Mouse (Mus musculus) induced T-regulatory cell, adult 2 months (primary cell): Measurements from ENCODE around the gene Nkapl.
"Not testable (repeated sequence)": the region's sequence is repeated elsewhere in the genome, so short reads cannot be mapped to it uniquely, and the experiment has no call there.

ENCODE experiments used
- DNase-seq: peaks from one replicate; pipeline ENCODE4 v3.0.0-alpha.2; 2012; ENCODE audit warnings: low read depth

Gene Nkapl

GRCm38 (mm10) chr13:21468061-21469019 is at the start of gene Nkapl:
TSS of gene Nkapl (minus strand) at chr13:21468509.
- DNase-seq = peak; percentile 89

DNA sequence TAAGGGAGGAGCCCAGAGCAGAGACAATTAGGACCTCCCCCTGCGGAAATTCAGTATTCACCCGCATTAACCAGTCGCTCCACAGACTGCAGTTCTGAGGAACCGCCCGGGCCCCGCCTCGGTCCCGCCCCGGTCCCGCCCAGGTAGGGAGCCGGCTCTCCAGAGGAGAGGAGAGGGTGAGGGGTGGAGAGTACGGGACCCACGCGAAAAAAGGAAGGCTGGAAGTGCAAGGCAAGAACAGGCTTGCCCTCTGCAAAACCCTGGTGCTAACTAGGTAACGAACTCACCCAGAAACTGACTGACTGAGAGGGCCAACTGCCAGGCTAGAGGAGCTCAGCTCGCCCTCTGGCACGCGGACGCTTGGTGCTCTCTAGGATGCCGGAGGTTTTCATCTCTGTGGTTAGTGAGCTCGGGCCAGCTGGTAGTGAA is 37.9 kb upstream of the Nkapl start:
- DNase-seq = peak; percentile 92

DNA sequence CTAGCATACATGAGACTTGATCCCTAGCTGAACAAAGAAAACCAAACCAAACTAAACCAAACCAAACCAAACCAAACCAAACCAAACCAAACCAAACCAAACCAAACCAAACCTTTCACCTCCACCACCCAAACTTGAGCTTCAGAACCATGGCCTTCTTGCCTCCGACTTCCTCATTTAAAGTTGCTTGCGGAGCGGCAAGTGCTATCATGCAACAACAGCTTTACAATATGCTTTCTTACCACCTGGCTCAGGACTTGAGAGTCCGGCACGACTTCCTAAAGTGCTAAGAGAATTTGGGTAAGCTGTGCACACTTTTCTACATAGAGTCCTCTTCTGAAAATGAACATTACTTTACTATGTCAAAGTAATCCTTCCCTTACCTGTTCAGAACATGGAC is 34.0 kb upstream of the Nkapl start:
- DNase-seq = no peak

DNA sequence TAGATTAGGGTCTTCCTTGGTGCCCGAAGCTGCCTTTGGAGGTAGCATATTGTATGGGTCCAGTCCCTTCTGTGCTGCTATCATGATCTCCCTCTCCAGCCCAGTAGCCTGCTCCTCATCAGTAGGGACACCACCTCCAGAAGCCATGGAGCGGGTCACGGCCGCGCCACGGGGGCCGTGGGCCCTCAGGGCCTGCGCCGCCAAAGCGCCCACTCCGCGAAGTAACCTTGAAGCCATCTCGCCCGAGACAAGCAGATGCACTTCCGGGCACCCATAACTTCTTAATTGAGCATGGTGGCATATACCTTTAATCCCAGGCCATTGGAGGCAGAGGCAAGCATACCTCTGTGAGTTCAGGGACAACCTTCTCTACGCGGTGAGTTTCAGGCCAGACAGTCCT is 32.9 kb upstream of the Nkapl start, which contains the start of gene Gm11273:
Gene Gm11273 (minus strand): TSS at position 237 of the 400 bp plus-strand sequence.
- DNase-seq = not testable (repeated sequence)

DNA sequence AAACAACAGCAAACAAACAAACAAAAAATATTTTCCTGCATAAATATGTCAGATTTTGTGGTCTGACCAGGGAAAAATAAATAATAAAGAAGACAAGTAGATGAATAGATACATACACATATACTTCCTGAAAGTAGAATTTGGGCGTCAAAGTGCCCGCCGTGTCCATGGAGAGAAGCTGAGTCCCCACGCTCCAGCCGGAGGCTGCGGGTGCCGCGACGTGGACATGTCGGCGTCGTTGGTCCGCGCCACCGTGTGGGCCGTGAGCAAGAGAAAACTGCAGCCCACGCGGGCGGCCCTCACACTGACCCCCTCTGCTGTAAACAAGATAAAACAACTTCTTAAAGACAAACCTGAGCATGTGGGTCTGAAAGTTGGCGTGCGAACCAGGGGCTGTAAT is 26.8 kb upstream of the Nkapl start, which contains the start of gene AK157302:
Gene AK157302 (plus strand): TSS at position 144 of the 400 bp plus-strand sequence.
- no peak for DNase-seq

- DNase-seq = no peak
Observed at GRCm38 (mm10) chr13:21492847-21493246, 24.5 kb upstream of the Nkapl start.

DNA sequence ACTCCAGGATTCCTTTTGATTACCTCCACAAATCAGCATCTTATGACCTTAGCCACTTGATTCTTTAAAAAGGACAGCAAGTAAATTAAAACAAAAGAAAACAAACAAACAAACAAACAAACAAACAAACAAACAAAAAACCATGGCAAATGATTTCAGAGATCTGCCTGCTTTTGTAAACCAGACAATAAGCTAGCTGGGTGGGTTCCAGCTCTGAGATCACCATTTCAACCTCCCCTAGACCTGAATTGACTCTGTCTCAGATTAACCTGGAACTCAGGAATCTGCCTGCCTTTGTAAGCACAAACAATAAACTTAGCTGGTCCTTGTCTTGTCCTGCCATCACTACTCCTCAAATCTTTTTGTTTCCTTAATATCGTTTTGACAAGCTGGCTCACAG is 18.6 kb upstream of the Nkapl start:
- DNase-seq = no peak

GRCm38 (mm10) chr13:21478759-21479670 is 10.7 kb upstream of the Nkapl start, which contains the start of the genes Zkscan4 and Gm10065:
TSS of gene Zkscan4 (plus strand) at chr13:21478907.
TSS of gene Gm10065 (minus strand) at chr13:21479441.
- DNase-seq = not testable (repeated sequence)

- no peak for DNase-seq
Observed at GRCm38 (mm10) chr13:21472427-21472826, 4.1 kb upstream of the Nkapl start.

DNA sequence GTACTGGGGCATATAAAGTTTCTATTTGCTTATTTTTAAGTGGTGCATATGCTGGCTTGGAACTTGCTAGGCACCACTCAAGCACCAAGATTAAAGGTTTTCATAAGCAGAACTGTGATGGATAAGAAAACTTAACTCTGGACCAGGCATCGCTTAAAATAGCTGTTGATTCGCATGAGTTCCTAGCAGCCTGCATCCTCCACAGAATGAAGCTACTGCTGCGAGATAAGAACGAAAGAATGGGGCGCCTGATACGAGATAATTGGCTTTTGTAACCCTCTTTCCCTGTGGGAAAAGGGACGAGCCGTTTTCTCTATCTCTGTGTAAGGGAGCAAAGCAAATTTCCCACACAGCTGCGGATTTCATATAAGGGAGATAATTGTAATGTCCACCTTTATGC is 788 bp upstream of the Nkapl start:
- peak; percentile 9 for DNase-seq

DNA sequence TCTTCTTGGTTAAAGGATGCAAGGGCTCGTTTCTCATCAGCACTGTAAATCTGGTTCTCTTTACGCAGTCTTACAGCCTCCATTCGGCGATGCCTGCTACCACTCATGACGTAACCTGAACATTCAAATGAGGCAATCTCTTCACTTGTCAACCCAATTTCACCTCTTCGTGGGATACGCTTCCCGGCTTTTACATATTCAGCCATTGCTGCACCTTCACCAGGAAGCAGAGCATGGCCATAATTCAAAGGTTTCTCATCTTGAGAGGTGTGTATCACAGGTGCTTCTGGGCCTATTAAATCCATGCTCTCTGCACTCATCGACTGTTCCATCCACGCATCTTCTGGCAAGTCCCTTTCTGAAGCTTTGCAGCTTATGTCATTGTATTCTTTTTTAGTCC is 973 bp downstream of the Nkapl start:
- DNase-seq = no peak

GRCm38 (mm10) chr13:21462516-21462915 is 5.8 kb downstream of the Nkapl start:
- DNase-seq = not testable (repeated sequence)

DNA sequence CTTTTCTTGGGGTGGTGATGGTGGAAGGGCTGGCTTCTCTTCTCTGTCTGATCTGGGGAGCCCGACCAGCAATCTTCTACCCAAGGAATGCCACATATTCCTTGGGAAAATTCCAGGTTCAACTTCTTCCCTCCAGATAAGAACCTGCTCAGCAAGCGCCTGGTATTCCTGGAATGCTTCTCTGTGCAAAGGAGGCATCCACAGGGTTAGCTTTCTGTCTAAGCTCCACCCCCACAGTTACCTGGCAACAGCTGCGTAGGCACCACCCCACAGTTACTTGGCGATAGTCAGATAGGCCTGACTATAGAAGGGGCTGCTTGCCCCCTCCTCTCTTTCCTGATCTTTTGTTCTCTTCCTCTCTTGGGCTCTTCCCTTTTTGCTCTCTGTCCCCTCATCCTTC is 12.0 kb downstream of the Nkapl start:
- no peak for DNase-seq

DNA sequence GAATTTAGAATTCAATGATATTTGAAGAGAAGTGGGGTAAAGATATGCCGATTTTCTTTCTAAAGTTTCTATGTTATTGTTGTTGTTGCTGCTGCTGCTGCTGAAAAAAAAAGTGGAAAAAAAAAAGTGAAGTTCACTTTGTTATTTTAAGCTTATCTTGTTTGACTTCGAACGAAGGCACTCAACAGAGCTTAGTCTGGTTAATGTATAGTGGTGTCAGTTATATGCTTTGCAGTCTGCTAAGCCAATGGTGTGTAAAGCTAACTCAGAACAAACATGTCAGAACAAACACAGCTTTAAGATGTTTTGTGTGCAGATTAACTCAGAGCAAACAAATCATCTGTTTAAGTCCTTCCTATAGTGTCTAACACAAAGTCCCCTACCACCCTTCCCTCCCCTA is 14.2 kb downstream of the Nkapl start:
- no peak for DNase-seq

- DNase-seq = peak; percentile 89
Observed at GRCm38 (mm10) chr13:21453449-21453848, 14.9 kb downstream of the Nkapl start, which contains the start of gene Zscan26. TSS of gene Zscan26 (minus strand) at chr13:21453730.

DNA sequence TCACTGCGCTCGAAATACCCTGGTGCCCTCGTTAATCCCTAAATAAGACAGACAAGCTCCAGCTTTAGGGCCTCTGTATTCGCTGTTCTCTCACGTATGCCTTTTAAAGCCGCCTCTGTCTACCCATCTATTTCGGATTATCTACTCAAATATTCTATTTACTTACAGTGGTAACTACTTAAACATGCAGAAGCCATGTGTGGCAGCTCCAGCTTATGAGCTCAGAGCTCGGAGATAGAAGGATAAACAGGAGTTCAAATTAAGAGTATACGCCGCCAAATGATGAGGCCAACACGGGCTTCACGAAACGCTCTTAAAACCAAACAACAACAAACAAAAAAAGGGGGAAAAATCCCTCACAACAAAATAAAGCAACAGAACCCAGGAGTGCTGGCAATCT is 15.3 kb downstream of the Nkapl start:
- no peak for DNase-seq

DNA sequence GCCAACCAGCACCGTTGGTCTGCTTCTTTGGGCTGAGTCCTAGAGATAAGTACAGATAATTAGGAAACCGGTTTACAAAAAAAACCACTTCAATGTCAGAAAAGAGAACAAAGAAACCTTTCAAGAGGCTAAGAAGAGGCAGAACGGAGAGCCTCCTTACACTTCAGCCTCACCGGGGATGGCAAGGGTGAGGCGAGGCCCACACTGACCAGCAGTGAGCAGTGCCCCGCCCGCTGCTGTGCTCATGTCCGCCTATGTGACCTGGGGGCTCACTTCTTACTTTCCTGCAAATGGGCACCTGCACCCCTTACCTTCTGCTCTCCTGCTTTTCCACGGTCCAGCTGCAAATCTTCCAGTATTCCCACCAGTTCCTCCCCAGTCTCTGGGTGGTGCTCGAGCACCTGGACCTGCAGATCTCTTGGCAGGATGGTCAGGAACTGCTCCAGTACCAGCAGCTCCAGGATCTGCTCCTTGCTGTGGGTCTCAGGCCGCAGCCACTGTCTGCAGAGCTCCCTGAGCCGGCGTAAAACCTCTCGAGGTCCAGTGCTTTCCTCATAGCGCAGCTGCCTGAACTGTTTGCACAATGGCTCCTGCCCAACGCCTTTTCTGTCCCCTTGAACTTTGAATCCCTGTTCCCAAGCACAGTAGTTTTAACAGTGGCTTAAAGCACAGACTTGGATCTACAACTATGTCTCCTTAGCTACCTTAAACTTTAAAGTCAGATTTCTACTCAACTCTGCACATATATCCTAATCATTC is 20.3 kb downstream of the Nkapl start:
- DNase-seq = no peak

GRCm38 (mm10) chr13:21446796-21447195 is 21.5 kb downstream of the Nkapl start:
- no peak for DNase-seq

GRCm38 (mm10) chr13:21441207-21441572 is 27.1 kb downstream of the Nkapl start:
- no peak for DNase-seq

DNA sequence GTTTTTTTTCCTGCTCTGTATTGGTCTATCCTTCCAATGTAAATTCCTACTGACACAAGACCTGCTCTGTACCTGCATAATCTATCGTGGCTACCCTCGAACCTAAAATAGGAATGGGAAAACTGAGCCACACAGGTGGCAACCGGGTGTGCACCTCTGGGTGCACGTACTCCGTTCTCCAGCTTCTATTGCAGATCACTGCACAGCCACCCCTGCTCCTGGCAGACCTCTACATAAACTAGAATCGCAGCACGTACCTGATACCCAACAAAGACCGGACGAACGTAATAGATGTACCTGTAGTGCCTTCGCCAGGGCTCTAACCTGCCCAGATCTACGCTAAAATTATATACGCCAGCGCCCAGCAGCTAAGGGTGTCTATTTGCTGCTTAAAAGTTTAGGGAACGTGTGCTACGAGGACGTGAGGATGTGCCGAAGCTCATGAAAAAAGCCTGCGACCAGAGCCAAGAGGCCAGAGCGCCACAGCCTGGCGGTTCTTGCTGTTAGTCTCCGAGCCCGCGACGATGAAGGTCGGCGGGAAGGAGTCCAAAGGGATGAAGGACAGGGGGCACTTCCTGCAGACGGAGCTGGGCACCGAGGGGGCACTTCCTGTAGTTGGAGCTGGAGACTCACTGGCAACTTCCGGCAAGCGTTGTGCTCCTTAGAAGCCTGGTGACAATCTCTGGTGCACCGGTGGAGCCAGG is 27.7 kb downstream of the Nkapl start, which contains the start of gene Pgbd1:
Gene Pgbd1 (minus strand): TSS at position 556 of the 704 bp plus-strand sequence.
- peak; percentile 75 for DNase-seq

GRCm38 (mm10) chr13:21435476-21435875 is 32.8 kb downstream of the Nkapl start:
- DNase-seq = no peak
